Mouse (Mus musculus) embryonic stem cell, embryonic (primary cell): ENCODE data around the gene Rnase10.
"Not testable (repeated sequence)": the region's sequence is repeated elsewhere in the genome, so short reads cannot be mapped to it uniquely, and the experiment has no call there.

Experiments
- CTCF ChIA-PET, 4 experiments: fragments of 300-600 bp in 2 of 4; fragments of 350-600 bp in 2 of 4; sonication (Branson Sonifier 250); formaldehyde crosslinking; loops; one replicate each; lab custom pipeline; 2022; ENCODE audit warnings: inconsistent platforms in 2 of 4; lab: Charles Lee
- POLR2A ChIA-PET, 4 experiments: fragments of 300-600 bp in 2 of 4; fragments of 350-600 bp in 2 of 4; sonication (Branson Sonifier 250); formaldehyde crosslinking; loops; one replicate each; lab custom pipeline; 2022; ENCODE audit warnings: antibody characterized with exemption in 4 of 4, inconsistent platforms in 1 of 4; lab: Charles Lee

Rnase10 gene

GRCm38 (mm10) chr14:50991037-50991436 lies 16.5 kb upstream of the Rnase10 start:
- CTCF ChIA-PET = no interaction called here
- POLR2A ChIA-PET = no interaction called here

- POLR2A ChIA-PET = interaction anchor here in 1 of 4 experiments (0.8 to 2.8 kb wide), 2 partner anchors 10 to 26 kb away, joined by 3 to 7 read pairs; partner anchors contain the start of gene Rnase10
These were observed 10.5 kb upstream of the Rnase10 start for GRCm38 (mm10) chr14:50997088-50997487.

GRCm38 (mm10) chr14:50997999-50998666 lies 9.4 kb upstream of the Rnase10 start:
- ChIA-PET POLR2A (interaction anchor here in 1 of 4 experiments (2.8 kb wide), 1 partner anchor 9 kb away, joined by 7 read pairs; the partner anchor contains the start of gene Rnase10), CTCF (no interaction called here)

More at GRCm38 (mm10) chr14:50997088-50997487, 10.5 kb upstream of the Rnase10 start:
- CTCF ChIA-PET = interaction anchor here in 2 of 4 experiments (0.6 to 0.7 kb wide), 2 partner anchors 176 to 886 kb away, joined by 4 to 5 read pairs; no protein-coding TSS in a partner anchor

GRCm38 (mm10) chr14:51007914-51008713 lies 563 bp downstream of the Rnase10 start:
- CTCF ChIA-PET = no interaction called here
- POLR2A ChIA-PET = interaction anchor here in 2 of 4 experiments (0.6 to 1.8 kb wide), 5 partner anchors 11 to 75 kb away, joined by 3 to 7 read pairs (median 3); no protein-coding TSS in a partner anchor

- CTCF ChIA-PET = no interaction called here
These were observed 1.2 kb downstream of the Rnase10 start for GRCm38 (mm10) chr14:51008781-51009180.

GRCm38 (mm10) chr14:51009572-51009971 lies 2.0 kb downstream of the Rnase10 start:
- POLR2A ChIA-PET = no interaction called here
- CTCF ChIA-PET = no interaction called here

More at GRCm38 (mm10) chr14:51008781-51009180, 1.2 kb downstream of the Rnase10 start:
- POLR2A ChIA-PET = interaction anchor here in 1 of 4 experiments (0.8 to 1.0 kb wide), 2 partner anchors 13 to 55 kb away, joined by 3 read pairs; no protein-coding TSS in a partner anchor

GRCm38 (mm10) chr14:51014724-51015123 lies 7.2 kb downstream of the Rnase10 start:
- CTCF ChIA-PET = not testable (repeated sequence)
- POLR2A ChIA-PET = interaction anchor here in 1 of 4 experiments (0.5 kb wide), 1 partner anchor 66 kb away, joined by 3 read pairs; no protein-coding TSS in a partner anchor

- ChIA-PET POLR2A (interaction anchor here in 1 of 4 experiments (0.6 kb wide), 1 partner anchor 1032 kb away, joined by 5 read pairs; no protein-coding TSS in a partner anchor), CTCF (interaction anchor here in 1 of 4 experiments (0.6 to 0.7 kb wide), 2 partner anchors 62 to 1188 kb away, joined by 3 read pairs; no protein-coding TSS in a partner anchor)
These were observed 8.2 kb downstream of the Rnase10 start for GRCm38 (mm10) chr14:51015780-51016179.

GRCm38 (mm10) chr14:51017256-51017655 lies 9.7 kb downstream of the Rnase10 start:
- POLR2A ChIA-PET = no interaction called here

GRCm38 (mm10) chr14:51023457-51023856 lies 15.9 kb downstream of the Rnase10 start:
- ChIA-PET CTCF (interaction anchor here in 1 of 4 experiments (1.0 kb wide), 1 partner anchor 40 kb away, joined by 3 read pairs; no protein-coding TSS in a partner anchor), POLR2A (interaction anchor here in 1 of 4 experiments (0.6 to 1.3 kb wide), 3 partner anchors 12 to 92 kb away, joined by 3 to 4 read pairs (median 3); no protein-coding TSS in a partner anchor)

More at GRCm38 (mm10) chr14:51017256-51017655, 9.7 kb downstream of the Rnase10 start:
- CTCF ChIA-PET = no interaction called here

GRCm38 (mm10) chr14:51024820-51025219 lies 17.3 kb downstream of the Rnase10 start:
- ChIA-PET POLR2A (interaction anchor here in 2 of 4 experiments (0.6 to 1.3 kb wide), 4 partner anchors 36 to 101 kb away, joined by 3 to 4 read pairs (median 3); no protein-coding TSS in a partner anchor), CTCF (interaction anchor here in 3 of 4 experiments (0.7 to 4.1 kb wide), 7 partner anchors 35 to 225 kb away, joined by 3 to 24 read pairs (median 4); no protein-coding TSS in a partner anchor)

GRCm38 (mm10) chr14:51026391-51027133 lies 19.0 kb downstream of the Rnase10 start:
- ChIA-PET POLR2A (interaction anchor here in 2 of 4 experiments (0.6 to 2.0 kb wide), 4 partner anchors 12 to 72 kb away, joined by 3 to 9 read pairs (median 5); no protein-coding TSS in a partner anchor), CTCF (interaction anchor here (0.6 to 4.1 kb wide), 19 partner anchors 12 to 227 kb away, joined by 3 to 24 read pairs (median 4); partner anchors contain the start of gene Rnase12 (in 1 of the 4))

GRCm38 (mm10) chr14:51027387-51028155 lies 20.0 kb downstream of the Rnase10 start:
- ChIA-PET CTCF (interaction anchor here (0.6 to 4.1 kb wide), 17 partner anchors 11 to 228 kb away, joined by 3 to 24 read pairs (median 4); partner anchors contain the start of gene Rnase12 (in 1 of the 4)), POLR2A (interaction anchor here in 2 of 4 experiments (1.0 to 2.0 kb wide), 4 partner anchors 11 to 37 kb away, joined by 4 to 9 read pairs (median 5); no protein-coding TSS in a partner anchor)

GRCm38 (mm10) chr14:51035206-51035605 lies 27.7 kb downstream of the Rnase10 start:
- ChIA-PET CTCF (no interaction called here), POLR2A (interaction anchor here in 1 of 4 experiments (1.5 kb wide), 1 partner anchor 18 kb away, joined by 3 read pairs; no protein-coding TSS in a partner anchor)

GRCm38 (mm10) chr14:51036214-51036613 lies 28.7 kb downstream of the Rnase10 start:
- ChIA-PET CTCF (no interaction called here), POLR2A (interaction anchor here in 1 of 4 experiments (0.6 kb wide), 1 partner anchor 13 kb away, joined by 3 read pairs; no protein-coding TSS in a partner anchor)

GRCm38 (mm10) chr14:51041769-51042168 lies 34.2 kb downstream of the Rnase10 start, which contains the start of gene Rnase9:
Rnase9 (minus strand) TSS chr14:51041869.
- CTCF ChIA-PET = no interaction called here

More at GRCm38 (mm10) chr14:51041769-51042168, 34.2 kb downstream of the Rnase10 start, which contains the start of gene Rnase9:
- POLR2A ChIA-PET = interaction anchor here in 1 of 4 experiments (0.5 kb wide), 1 partner anchor 235 kb away, joined by 4 read pairs; no protein-coding TSS in a partner anchor
